22 mouse cellular contexts compared by ENCODE assay signal in the genomic region with DNA sequence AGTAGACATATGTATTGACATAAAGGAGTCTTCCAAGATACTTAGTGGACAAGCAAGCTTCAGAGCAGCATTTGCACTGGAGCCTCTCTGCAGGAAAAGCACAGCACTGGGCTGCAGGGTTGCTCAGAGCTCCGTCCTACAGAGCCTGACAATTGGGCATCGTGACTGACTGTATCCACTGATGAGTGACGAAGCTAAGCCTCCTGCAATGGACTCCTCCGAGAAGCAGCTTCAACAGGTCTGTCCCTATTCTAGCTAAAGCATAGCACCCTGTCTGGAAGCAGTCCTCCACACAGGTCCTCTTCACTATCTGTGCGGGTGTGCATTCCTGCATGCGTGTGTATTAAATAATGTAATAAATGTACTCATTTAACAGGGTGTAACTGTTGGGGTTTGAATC. TPM values are rescaled to one million over a fixed set of nuclear protein-coding genes. Genes with fewer than 3 reads are reported as not detected.
DNase-seq lines count a peak whose midpoint lies in the region; ATAC-seq and TF ChIP-seq lines count a peak whose summit lies in the region.
"Had no signal": no experiment of that assay in that cellular context is flagged by ENCODE, and none has a peak within 500 bp of the region (broad histone marks: within the 10 kb centered on the region; RNA-seq: fewer than 3 reads in every experiment).

No protein-coding gene starts in this region.

- no peak overlapping the region for H3K4me2 ChIP-seq in forebrain, embryonic 11.5 days (ENCODE audit: low read depth, low read length, severe bottlenecking)
- no peak overlapping the region for H3K4me2 ChIP-seq in forebrain, embryonic 13.5 days
- no peak overlapping the region for H3K4me2 ChIP-seq in midbrain, embryonic 12.5 days (replicated peaks)
- no peak overlapping the region for H3K4me2 ChIP-seq in midbrain, embryonic 15.5 days
- H3K4me2 ChIP-seq: forebrain, embryonic 15.5 days; heart, embryonic 13.5 days; hindbrain, embryonic 12.5 days; hindbrain, embryonic 15.5 days had no signal

- H3K36me3 ChIP-seq in forebrain, embryonic 11.5 days (ENCODE audit: control insufficient read depth, insufficient read depth, low read length) = no peaks in the 10 kb centered on the region
- H3K36me3 ChIP-seq in forebrain, embryonic 13.5 days (ENCODE audit: poor library complexity, severe bottlenecking) = no peaks in the 10 kb centered on the region
- H3K36me3 ChIP-seq in midbrain, embryonic 12.5 days = no peaks in the 10 kb centered on the region
- H3K36me3 ChIP-seq in midbrain, embryonic 15.5 days (replicated peaks) = no peaks in the 10 kb centered on the region
- H3K36me3 ChIP-seq: forebrain, embryonic 10.5 days; forebrain, embryonic 15.5 days; heart, embryonic 10.5 days; heart, embryonic 13.5 days; hindbrain, embryonic 12.5 days; hindbrain, embryonic 15.5 days had no signal

- H3K9me3 ChIP-seq in forebrain, embryonic 11.5 days (ENCODE audit: control insufficient read depth, low read length) = no peaks in the 10 kb centered on the region
- H3K9me3 ChIP-seq in forebrain, embryonic 13.5 days (replicated peaks) = no peaks in the 10 kb centered on the region
- no peaks in the 10 kb centered on the region for H3K9me3 ChIP-seq in midbrain, embryonic 12.5 days
- H3K9me3 ChIP-seq in midbrain, embryonic 15.5 days = no peaks in the 10 kb centered on the region
- H3K9me3 ChIP-seq: forebrain, embryonic 10.5 days; forebrain, embryonic 15.5 days; heart, embryonic 10.5 days; heart, embryonic 13.5 days; hindbrain, embryonic 12.5 days; hindbrain, embryonic 15.5 days had no signal

- no peak for TF ChIP-seq CTCF in brain, embryonic 14.5 days (IDR thresholded peaks at IDR 0.05; ENCODE audit: borderline replicate concordance, extremely low read depth, insufficient read depth, insufficient read length)

- H3K9ac ChIP-seq in forebrain, embryonic 11.5 days (ENCODE audit: low read length) = no peak overlapping the region
- no peak overlapping the region for H3K9ac ChIP-seq in forebrain, embryonic 13.5 days
- H3K9ac ChIP-seq in midbrain, embryonic 12.5 days (replicated peaks) = no peak overlapping the region
- no peak overlapping the region for H3K9ac ChIP-seq in midbrain, embryonic 15.5 days
- H3K9ac ChIP-seq: forebrain, embryonic 15.5 days; heart, embryonic 13.5 days; hindbrain, embryonic 12.5 days; hindbrain, embryonic 15.5 days had no signal

- 15% methylated on average over 6 of the region's 6 CpGs for WGBS in forebrain, embryonic 11.5 days
- 8% methylated on average over 6 of the region's 6 CpGs for WGBS in forebrain, embryonic 13.5 days
- 20% methylated on average over 6 of the region's 6 CpGs for WGBS in midbrain, embryonic 12.5 days
- 22% methylated on average over 6 of the region's 6 CpGs for WGBS in midbrain, embryonic 15.5 days

- peak; percentile 46; the same call in 1 of the 2 replicates for ATAC-seq in forebrain, embryonic 11.5 days (replicated peaks; ENCODE audit: low FRiP score)
- ATAC-seq in forebrain, embryonic 13.5 days = no peak
- peak; percentile 63; the same call in 1 of the 2 replicates for ATAC-seq in midbrain, embryonic 12.5 days (ENCODE audit: low FRiP score, low read depth)
- no peak for ATAC-seq in midbrain, embryonic 15.5 days (replicated peaks)
- ATAC-seq: CD4-positive, CD25-positive, alpha-beta regulatory T cell, adult 4 months; forebrain, embryonic 15.5 days had no signal

- H3K4me1 ChIP-seq in forebrain, embryonic 11.5 days (replicated peaks; ENCODE audit: control insufficient read depth, insufficient read depth, low read length) = no peaks in the 10 kb centered on the region
- no peaks in the 10 kb centered on the region for H3K4me1 ChIP-seq in forebrain, embryonic 13.5 days
- H3K4me1 ChIP-seq in midbrain, embryonic 12.5 days = no peaks in the 10 kb centered on the region; the same call in 1 of the 2 replicates
- H3K4me1 ChIP-seq in midbrain, embryonic 15.5 days = no peaks in the 10 kb centered on the region
- H3K4me1 ChIP-seq: forebrain, embryonic 15.5 days; hindbrain, embryonic 15.5 days had no signal

- peaks cover 37% of the 10 kb centered on the region; the same call in 1 of the 2 replicates for H3K27me3 ChIP-seq in forebrain, embryonic 11.5 days (ENCODE audit: control insufficient read depth, insufficient read depth, low read length)
- H3K27me3 ChIP-seq in forebrain, embryonic 13.5 days = peaks cover 48% of the 10 kb centered on the region
- peaks cover 45% of the 10 kb centered on the region for H3K27me3 ChIP-seq in midbrain, embryonic 12.5 days
- no peaks in the 10 kb centered on the region; the same call in 1 of the 2 replicates for H3K27me3 ChIP-seq in midbrain, embryonic 15.5 days (replicated peaks)
- H3K27me3 ChIP-seq: heart, embryonic 13.5 days; hindbrain, embryonic 12.5 days; hindbrain, embryonic 15.5 days had no signal

- no peak for DNase-seq in forebrain, embryonic 11.5 days (ENCODE audit: low spot score)
- peak; percentile 6 for DNase-seq in brain, embryonic 14.5 days (ENCODE audit: low read depth)
- DNase-seq in liver = no peak
- DNase-seq: adrenal gland, adult 2 months; adrenal gland, postnatal 14 days; cerebellum, adult 11-12 months; cerebellum, adult 8-10 months; cerebellum, postnatal 10 days; cerebellum, postnatal 36 days; gastrocnemius, postnatal 25 days; heart, adult 2 months; heart, postnatal 14 days had no signal

- H3K27ac ChIP-seq in forebrain, embryonic 11.5 days (ENCODE audit: low read depth, low read length) = no peak overlapping the region
- no peak overlapping the region for H3K27ac ChIP-seq in forebrain, embryonic 13.5 days
- H3K27ac ChIP-seq in midbrain, embryonic 12.5 days (replicated peaks) = no peak overlapping the region
- H3K27ac ChIP-seq in midbrain, embryonic 15.5 days = no peak overlapping the region
- H3K27ac ChIP-seq: forebrain, embryonic 10.5 days; forebrain, embryonic 15.5 days; heart, adult 2 months; heart, embryonic 10.5 days; heart, embryonic 13.5 days; hindbrain, embryonic 12.5 days; hindbrain, embryonic 15.5 days had no signal

- no peak for TF ChIP-seq POLR2A in brain, embryonic 14.5 days (IDR thresholded peaks at IDR 0.05; ENCODE audit: borderline replicate concordance, extremely low read depth, insufficient read depth, insufficient read length, poor library complexity, severe bottlenecking)

- H3K4me3 ChIP-seq in forebrain, embryonic 11.5 days (ENCODE audit: low read depth, low read length) = no peak overlapping the region
- no peak overlapping the region for H3K4me3 ChIP-seq in forebrain, embryonic 13.5 days
- no peak overlapping the region for H3K4me3 ChIP-seq in midbrain, embryonic 12.5 days
- no peak overlapping the region for H3K4me3 ChIP-seq in midbrain, embryonic 15.5 days
- H3K4me3 ChIP-seq: forebrain, embryonic 10.5 days; forebrain, embryonic 15.5 days; heart, adult 2 months; heart, embryonic 10.5 days; heart, embryonic 13.5 days; hindbrain, embryonic 12.5 days; hindbrain, embryonic 15.5 days had no signal

RNA-seq across cellular contexts. Expression of a gene that starts 7.9 kb away (rescaled TPM):
- 0.24 and 0.43 TPM in 2 replicates for polyA plus RNA-seq in forebrain, embryonic 11.5 days (2014; fragmentation: Nextera tagmentation; extraction: Ambion mirVana)
- 0.59 and 0.75 TPM in 2 replicates for polyA plus RNA-seq in forebrain, embryonic 13.5 days (2015; fragmentation: Nextera tagmentation; extraction: Ambion mirVana)
- polyA plus RNA-seq in midbrain, embryonic 12.5 days (2016; fragmentation: Nextera tagmentation; extraction: Ambion mirVana) = 0.70 and 0.80 TPM in 2 replicates
- 1.6 and 1.7 TPM in 2 replicates for polyA plus RNA-seq in midbrain, embryonic 15.5 days (2015; fragmentation: Nextera tagmentation; extraction: Ambion mirVana)
- 1.1 and 2.1 TPM in 2 replicates for polyA plus RNA-seq in brain, embryonic 14.5 days (2012; rRNA removed)
- polyA plus RNA-seq: CD4-positive, CD25-positive, alpha-beta regulatory T cell, adult 4 months had no signal

Comparison
In these comparisons a context has a peak if more than half of its experiments do, and no peak if none do; other contexts are left out.
1. ATAC-seq: peak in forebrain, embryonic 11.5 days (single experiment) and midbrain, embryonic 12.5 days (single experiment); none in forebrain, embryonic 13.5 days (single experiment) and midbrain, embryonic 15.5 days (single experiment).